Mouse (Mus musculus): Measurements from ENCODE around the gene Arpc1a.

- TF ChIP-seq CTCF (IDR thresholded peaks at IDR 0.05; ENCODE audit: low read depth, low read length), result no peak
- TF ChIP-seq POLR2A (IDR thresholded peaks at IDR 0.05; ENCODE audit: insufficient read depth, low read length), result no peak
Observed at GRCm38 (mm10) chr5:145075081-145075480, 8.5 kb upstream of the Arpc1a start.

Data from ES-Bruce4 (cell line).